Mouse (Mus musculus) CD4-positive, CD25-positive, alpha-beta regulatory T cell, adult 4 months (primary cell): ENCODE measurements around the gene Rd3. TPM values are rescaled to one million over a fixed set of nuclear protein-coding genes. Genes with fewer than 3 reads are reported as not detected.

Experiments
- ATAC-seq: one replicate; pipeline ENCODE4 v1.8.0; 2017
- polyA plus RNA-seq, 2 experiments: library from polyadenylated mRNA; unstranded; fragments of 100-300 nt; shearing (Covaris generic); gene quantifications; one replicate each; pipeline ENCODE4 v1.2.1; 2017

Gene Rd3
- polyA plus RNA-seq, 2 experiments from 2014 or later: 0.24 to 1.5 TPM

GRCm38 (mm10) chr1:191963948-191964772 lies 13.0 kb upstream of the Rd3 start:
- peak; percentile 67 for ATAC-seq

GRCm38 (mm10) chr1:191964773-191965481 lies 12.2 kb upstream of the Rd3 start:
- peak; percentile 94 for ATAC-seq

GRCm38 (mm10) chr1:191969939-191970338 lies 7.2 kb upstream of the Rd3 start:
- no peak for ATAC-seq

GRCm38 (mm10) chr1:191974509-191975405 lies 2.4 kb upstream of the Rd3 start:
- ATAC-seq: no peak

- ATAC-seq: no peak
Measured at GRCm38 (mm10) chr1:191981426-191982102, 4.4 kb downstream of the Rd3 start.

GRCm38 (mm10) chr1:191986674-191987480 lies 9.7 kb downstream of the Rd3 start:
- ATAC-seq: no peak

GRCm38 (mm10) chr1:191987481-191987769 lies 10.3 kb downstream of the Rd3 start:
- ATAC-seq: no peak

GRCm38 (mm10) chr1:191988646-191989045 lies 11.5 kb downstream of the Rd3 start:
- ATAC-seq: no peak

GRCm38 (mm10) chr1:191989060-191989459 lies 11.9 kb downstream of the Rd3 start:
- no peak for ATAC-seq

GRCm38 (mm10) chr1:191989994-191990393 lies 12.8 kb downstream of the Rd3 start:
- ATAC-seq: peak; percentile 100

GRCm38 (mm10) chr1:191992040-191992780 lies 15.0 kb downstream of the Rd3 start:
- no peak for ATAC-seq

GRCm38 (mm10) chr1:191994476-191994875 lies 17.3 kb downstream of the Rd3 start:
- no peak for ATAC-seq

- peak; percentile 55 for ATAC-seq
Measured at GRCm38 (mm10) chr1:191995488-191995887, 18.3 kb downstream of the Rd3 start.

- ATAC-seq: no peak
Measured at GRCm38 (mm10) chr1:191995916-191996315, 18.7 kb downstream of the Rd3 start.

GRCm38 (mm10) chr1:191996621-191997185 lies 19.5 kb downstream of the Rd3 start:
- no peak for ATAC-seq

- ATAC-seq: peak; percentile 46
Measured at GRCm38 (mm10) chr1:191999022-191999421, 21.9 kb downstream of the Rd3 start.
